Mouse (Mus musculus) heart, adult 2 months (tissue): ENCODE measurements around the gene Zfp185. TPM values are rescaled to one million over a fixed set of nuclear protein-coding genes. Genes with fewer than 3 reads are reported as not detected.

Experiments
- DNase-seq, 2 experiments: peaks; one replicate each; pipeline ENCODE4 v3.0.0; 2021
- H3K27ac ChIP-seq: fragments of 200-600 bp; 2 replicates; pipeline ENCODE4 v1.8.1; 2022
- H3K27me3 ChIP-seq: fragments of 200-500 bp; 2 replicates; pipeline ENCODE4 v1.6.1; 2012; ENCODE audit warnings: mild to moderate bottlenecking, low read length, inconsistent platforms, mixed read lengths; ENCODE audit not compliant: control insufficient read depth, insufficient read depth
- H3K36me3 ChIP-seq: fragments of 200-500 bp; 2 replicates; pipeline ENCODE4 v1.6.1; 2012; ENCODE audit warnings: low read length, inconsistent platforms; ENCODE audit not compliant: control insufficient read depth, insufficient read depth
- H3K4me1 ChIP-seq: fragments of 200-500 bp; 2 replicates; pipeline ENCODE4 v1.6.1; 2011; ENCODE audit warnings: low read length; ENCODE audit not compliant: control insufficient read depth, insufficient read depth
- H3K4me3 ChIP-seq: fragments of 200-600 bp; 2 replicates; pipeline ENCODE4 v1.8.1; 2022
- H3K79me2 ChIP-seq: fragments of 200-500 bp; replicated peaks from 2 replicates; pipeline ENCODE4 v1.6.1; 2012; ENCODE audit warnings: mild to moderate bottlenecking, inconsistent platforms, low read length, moderate library complexity, mixed read lengths; ENCODE audit not compliant: control insufficient read depth, insufficient read depth
- H3K9ac ChIP-seq: fragments of 200-500 bp; 2 replicates; pipeline ENCODE4 v1.6.1; 2012; ENCODE audit warnings: low read depth, mild to moderate bottlenecking, control low read depth, inconsistent platforms, low read length, mixed read lengths
- CTCF ChIP-seq: fragments of 200-600 bp; IDR thresholded peaks from 2 replicates; pipeline ENCODE4 v1.8.1; 2022; ENCODE audit warnings: antibody characterized with exemption, mild to moderate bottlenecking, moderate library complexity
- EP300 ChIP-seq: fragments of 200-500 bp; IDR thresholded peaks from 2 replicates; pipeline ENCODE4 v1.6.1; 2011; ENCODE audit warnings: low read depth, low read length, control low read depth; ENCODE audit not compliant: insufficient read depth
- POLR2A ChIP-seq: fragments of 200-500 bp; IDR thresholded peaks from 2 replicates; pipeline ENCODE4 v1.6.1; 2011; ENCODE audit warnings: mild to moderate bottlenecking, low read depth, low read length, control low read depth; ENCODE audit not compliant: insufficient read depth
- WGBS: fragments of 180-500 bp; shearing (Covaris S2); methylation state at CpG from one replicate; pipeline ENCODE4 v1.1.7; 2018; 5-methylcytosine and 5-hydroxymethylcytosine counted together
- intact Hi-C: fragments of 180-260 bp; cut with DNase I; formaldehyde crosslinking; loops from one replicate; pipeline ENCODE4 v1.15.1; 2025
- polyA plus RNA-seq: library from polyadenylated mRNA; depleted of rRNA; stranded (reverse); fragments of >200 nt; gene quantifications from 2 replicates; pipeline ENCODE4 v1.2.3, GENCODE M21; 2012
- total RNA-seq, 2 experiments: library from RNA; stranded (reverse); gene quantifications; 2 replicates each; pipeline ENCODE4 v1.2.3; 2021

Zfp185 gene
- total and polyA plus RNA-seq, 3 experiments, result 0.81 to 1.2 (median 1.2) TPM

GRCm38 (mm10) chrX:72982831-72983230 is 4.3 kb upstream of the Zfp185 start:
- no peaks in the 10 kb centered on the region for H3K36me3 ChIP-seq
- 54% methylated on average over 6 of the region's 6 CpGs for WGBS
- no peaks in the 10 kb centered on the region; the same call in none of the 2 replicates for H3K4me1 ChIP-seq
- no peaks in the 10 kb centered on the region for H3K79me2 ChIP-seq
- H3K27me3 ChIP-seq, result no peaks in the 10 kb centered on the region
- no peak overlapping the region for H3K27ac ChIP-seq
- intact Hi-C loops, result no loop called here
- no peak overlapping the region for H3K4me3 ChIP-seq
- peak in 1 of 2 experiments; percentile 17 for DNase-seq
- H3K9ac ChIP-seq, result no peak overlapping the region
- TF ChIP-seq EP300 (no peak), POLR2A (no peak), CTCF (no peak)

GRCm38 (mm10) chrX:72985607-72986006 is 1.5 kb upstream of the Zfp185 start:
- Histone ChIP-seq H3K27me3 (no peaks in the 10 kb centered on the region), H3K79me2 (no peaks in the 10 kb centered on the region), H3K36me3 (no peaks in the 10 kb centered on the region), H3K9ac (no peak overlapping the region), H3K4me1 (no peaks in the 10 kb centered on the region; the same call in none of the 2 replicates), H3K4me3 (no peak overlapping the region), H3K27ac (no peak overlapping the region)
- TF ChIP-seq EP300 (no peak), POLR2A (no peak), CTCF (no peak)
- no peak for DNase-seq
- intact Hi-C loops, result no loop called here
- 59% methylated on average over 2 of the region's 2 CpGs for WGBS

- H3K9ac ChIP-seq, result peak overlapping the region; percentile 83
- no peaks in the 10 kb centered on the region; the same call in none of the 2 replicates for H3K4me1 ChIP-seq
- TF ChIP-seq POLR2A, result no peak
- TF ChIP-seq CTCF, result no peak
- no peak for TF ChIP-seq EP300
- peak overlapping the region; percentile 45 for H3K4me3 ChIP-seq
- no peaks in the 10 kb centered on the region for H3K79me2 ChIP-seq
- no peaks in the 10 kb centered on the region for H3K36me3 ChIP-seq
- DNase-seq, result no peak
- WGBS, result 29% methylated on average over 14 of the region's 14 CpGs
- peak overlapping the region; percentile 23; the same call in 1 of the 2 replicates for H3K27ac ChIP-seq
- H3K27me3 ChIP-seq, result no peaks in the 10 kb centered on the region
- intact Hi-C loops, result no loop called here
Observed at GRCm38 (mm10) chrX:72987520-72987905, 374 bp downstream of the Zfp185 start.

- 88% methylated on average over 3 of the region's 3 CpGs for WGBS
- TF ChIP-seq CTCF (no peak), POLR2A (no peak), EP300 (no peak)
Observed at GRCm38 (mm10) chrX:72988431-72988830, 1.3 kb downstream of the Zfp185 start.

GRCm38 (mm10) chrX:72990581-72990980 is 3.4 kb downstream of the Zfp185 start:
- 45% methylated on average over 3 of the region's 3 CpGs for WGBS
- peak in 1 of 2 experiments; percentile 5 for DNase-seq

More at GRCm38 (mm10) chrX:72988431-72988830, 1.3 kb downstream of the Zfp185 start:
- Histone ChIP-seq H3K4me1 (no peaks in the 10 kb centered on the region; the same call in none of the 2 replicates), H3K9ac (no peak overlapping the region), H3K36me3 (no peaks in the 10 kb centered on the region), H3K27me3 (no peaks in the 10 kb centered on the region), H3K27ac (no peak overlapping the region), H3K79me2 (no peaks in the 10 kb centered on the region), H3K4me3 (no peak overlapping the region)
- intact Hi-C loops, result no loop called here
- peak in 1 of 2 experiments; percentile 13 for DNase-seq

GRCm38 (mm10) chrX:72992291-72992919 is 5.3 kb downstream of the Zfp185 start:
- WGBS, result 62% methylated on average over 5 of the region's 5 CpGs
- no peak for TF ChIP-seq EP300
- TF ChIP-seq CTCF, result peak; percentile 72
- TF ChIP-seq POLR2A, result no peak
- no peaks in the 10 kb centered on the region for H3K79me2 ChIP-seq
- DNase-seq, result peak in 1 of 2 experiments; percentile 15
- no peak overlapping the region for H3K9ac ChIP-seq
- intact Hi-C loops, result no loop called here
- H3K27ac ChIP-seq, result no peak overlapping the region
- H3K27me3 ChIP-seq, result no peaks in the 10 kb centered on the region
- H3K36me3 ChIP-seq, result no peaks in the 10 kb centered on the region
- H3K4me3 ChIP-seq, result no peak overlapping the region
- H3K4me1 ChIP-seq, result no peaks in the 10 kb centered on the region

More at GRCm38 (mm10) chrX:72990581-72990980, 3.4 kb downstream of the Zfp185 start:
- Histone ChIP-seq H3K36me3 (no peaks in the 10 kb centered on the region), H3K4me3 (no peak overlapping the region), H3K9ac (no peak overlapping the region), H3K4me1 (no peaks in the 10 kb centered on the region), H3K27me3 (no peaks in the 10 kb centered on the region), H3K79me2 (no peaks in the 10 kb centered on the region), H3K27ac (no peak overlapping the region)
- intact Hi-C loops, result no loop called here
- TF ChIP-seq POLR2A (no peak), CTCF (no peak), EP300 (no peak)
